Mouse (Mus musculus): ENCODE results near the gene Slc1a7.

DNA sequence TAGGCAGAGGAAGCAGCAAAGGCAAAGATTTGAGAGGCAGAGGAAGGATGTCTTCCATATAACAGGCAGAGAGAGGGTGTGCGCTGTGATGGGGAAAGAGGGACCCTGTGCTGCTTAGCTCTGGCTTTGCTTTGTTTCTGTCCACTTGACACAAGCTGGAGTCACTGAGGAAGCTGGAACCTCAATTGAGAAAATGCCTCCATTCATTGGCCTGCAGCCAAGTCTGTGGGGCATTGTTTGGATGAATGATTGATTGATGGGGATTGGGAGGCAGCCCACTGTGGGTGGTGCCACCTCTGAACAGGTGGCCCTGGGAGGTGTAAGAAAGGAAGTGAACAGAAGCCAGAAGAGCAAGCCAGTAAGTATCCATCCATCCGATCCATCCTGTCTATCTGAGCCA lies 5.3 kb upstream of the Slc1a7 start:
- TF ChIP-seq CTCF (IDR thresholded peaks at IDR 0.05; ENCODE audit: low read depth) = no peak
- TF ChIP-seq EP300 (IDR thresholded peaks at IDR 0.05; ENCODE audit: low read depth) = no peak
